ENCODE assay signal across 9 mouse cellular contexts in the genomic region with DNA sequence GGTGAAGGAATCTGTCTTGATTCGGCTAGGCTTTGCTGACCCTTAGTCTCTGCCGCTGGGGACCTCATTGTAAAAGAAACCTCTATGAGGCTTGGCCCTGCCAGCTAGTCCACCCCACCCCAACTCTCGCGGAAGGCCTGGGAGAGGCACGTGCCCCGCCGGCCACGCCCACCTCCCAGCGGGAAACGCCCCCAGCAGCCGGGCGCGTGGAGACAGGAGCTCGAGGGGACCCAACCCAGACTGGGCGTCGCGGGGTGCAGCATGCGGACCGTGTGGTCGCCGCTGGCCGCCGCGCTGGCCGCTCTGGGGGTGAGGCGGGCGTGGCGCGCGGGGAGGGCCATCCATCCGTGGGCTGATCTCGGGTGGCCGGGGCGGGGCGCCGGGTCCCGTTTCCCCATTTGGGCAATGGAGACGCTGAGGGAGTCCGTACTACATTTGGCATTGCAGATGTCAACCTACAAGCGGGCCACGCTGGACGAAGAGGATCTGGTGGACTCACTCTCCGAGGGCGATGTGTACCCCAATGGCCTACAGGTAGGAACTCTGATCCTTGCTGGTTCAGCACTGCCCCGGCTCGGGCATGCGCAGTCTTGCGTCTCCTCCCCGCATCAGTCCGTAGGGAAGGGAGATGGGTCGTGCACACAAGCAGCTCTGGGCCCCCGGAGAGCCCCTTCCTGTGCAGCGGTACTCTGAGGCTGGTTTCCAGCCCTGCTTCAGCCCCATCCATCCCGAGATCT. TPM values are rescaled to one million over a fixed set of nuclear protein-coding genes. Genes with fewer than 3 reads are reported as not detected.
A peak's percentile ranks its signal among the peaks of the same experiment; 100 is the strongest.
DNase-seq lines count a peak whose midpoint lies in the region; ATAC-seq and TF ChIP-seq lines count a peak whose summit lies in the region.
"Had no signal": no experiment of that assay in that cellular context is flagged by ENCODE, and none has a peak within 500 bp of the region (broad histone marks: within the 10 kb centered on the region; RNA-seq: fewer than 3 reads in every experiment).

No protein-coding gene starts in this region.

- peak; percentile 78 for ATAC-seq in intestine, embryonic 16.5 days
- ATAC-seq in liver, embryonic 15.5 days (ENCODE audit: insufficient read depth): peak; percentile 86

- peaks cover 40% of the 10 kb centered on the region for H3K4me1 ChIP-seq in intestine, embryonic 16.5 days (ENCODE audit: control insufficient read depth, insufficient read depth, low read length)
- peaks cover 39% of the 10 kb centered on the region for H3K4me1 ChIP-seq in liver, embryonic 15.5 days (replicated peaks)
- H3K4me1 ChIP-seq in testis, adult 2 months (ENCODE audit: control insufficient read depth, insufficient read depth, low read length): peaks cover 12% of the 10 kb centered on the region

- H3K4me3 ChIP-seq in intestine, embryonic 16.5 days (ENCODE audit: low read length): peak overlapping the region; percentile 59
- peak overlapping the region; percentile 54 for H3K4me3 ChIP-seq in liver, embryonic 15.5 days (replicated peaks)
- H3K4me3 ChIP-seq in testis, adult 2 months (ENCODE audit: control insufficient read depth, low read depth, low read length): peak overlapping the region; percentile 83
- H3K4me3 ChIP-seq: myocyte had no signal

- H3K36me3 ChIP-seq in intestine, embryonic 16.5 days (ENCODE audit: control insufficient read depth, insufficient read depth, low read length): peaks cover 4% of the 10 kb centered on the region; the same call in 1 of the 2 replicates
- H3K36me3 ChIP-seq in liver, embryonic 15.5 days (replicated peaks): no peaks in the 10 kb centered on the region
- H3K36me3 ChIP-seq in testis, adult 2 months (ENCODE audit: control insufficient read depth, insufficient read depth, low read length): no peaks in the 10 kb centered on the region

- H3K27me3 ChIP-seq in intestine, embryonic 16.5 days (replicated peaks; ENCODE audit: control insufficient read depth, insufficient read depth, low read length): no peaks in the 10 kb centered on the region
- 0 out of 2 replicates have a peak, but pooled peaks cover 16% of the 10 kb centered on the region for H3K27me3 ChIP-seq in liver, embryonic 15.5 days
- no peaks in the 10 kb centered on the region for H3K27me3 ChIP-seq in testis, adult 2 months (ENCODE audit: control insufficient read depth, insufficient read depth, low read length)

- 0 out of 2 replicates have a peak, but pooled peaks have one; percentile 22 for TF ChIP-seq POLR2A in testis, adult 2 months (IDR thresholded peaks at IDR 0.05; ENCODE audit: control insufficient read depth, low read depth, low read length)

- peak; percentile 48 to 67 for DNase-seq in cerebellum, postnatal 4 days (ENCODE audit: low spot score in 2 of 2)
- no peak for DNase-seq in cerebellum, adult 11-12 months
- peak; percentile 67 for DNase-seq in embryo, embryonic 11.5 days (ENCODE audit: low read depth, low spot score)
- peak; percentile 99 for DNase-seq in heart, adult 11 months
- peak; percentile 27 to 63 for DNase-seq in natural killer cell, adult 2 months (ENCODE audit: low spot score in 2 of 2)

- H3K9me3 ChIP-seq in intestine, embryonic 16.5 days (ENCODE audit: control insufficient read depth, low read length): no peaks in the 10 kb centered on the region
- H3K9me3 ChIP-seq in liver, embryonic 15.5 days (replicated peaks): no peaks in the 10 kb centered on the region

- peak overlapping the region; percentile 100 for H3K4me2 ChIP-seq in intestine, embryonic 16.5 days (ENCODE audit: low read depth, low read length)
- peak overlapping the region; percentile 90 for H3K4me2 ChIP-seq in liver, embryonic 15.5 days

- no peak for TF ChIP-seq CTCF in testis, adult 2 months (IDR thresholded peaks at IDR 0.05; ENCODE audit: control insufficient read depth, insufficient read depth, insufficient replicate concordance, low read depth, low read length)

- peak overlapping the region; percentile 20; the same call in 1 of the 2 replicates for H3K27ac ChIP-seq in intestine, embryonic 16.5 days (ENCODE audit: low read length)
- 0 out of 2 replicates have a peak overlapping the region, but pooled peaks have one; percentile 14 for H3K27ac ChIP-seq in liver, embryonic 15.5 days (replicated peaks)
- H3K27ac ChIP-seq in testis, adult 2 months (ENCODE audit: control insufficient read depth, insufficient read depth, low read depth, low read length): no peak overlapping the region

- peak overlapping the region; percentile 72 for H3K9ac ChIP-seq in intestine, embryonic 16.5 days (ENCODE audit: low read depth, low read length)
- H3K9ac ChIP-seq in liver, embryonic 15.5 days: peak overlapping the region; percentile 39

- WGBS in intestine, embryonic 16.5 days: 2% methylated on average over 49 of the region's 54 CpGs
- 1% methylated on average over 53 of the region's 54 CpGs for WGBS in liver, embryonic 15.5 days (ENCODE audit: insufficient replicate concordance)

RNA-seq across cellular contexts. Expression of gene Ece1, which starts 51.5 kb away (rescaled TPM):
- polyA plus RNA-seq in intestine, embryonic 16.5 days (2015; fragmentation: Nextera tagmentation; extraction: Ambion mirVana): 56.0 and 63.0 TPM in 2 replicates
- polyA plus RNA-seq in liver, embryonic 15.5 days (2015; fragmentation: Nextera tagmentation; extraction: Ambion mirVana): 15.1 and 17.0 TPM in 2 replicates
- 4.7 and 6.0 TPM in 2 replicates for polyA plus RNA-seq in testis, adult 2 months (2012; rRNA removed)
